Mouse (Mus musculus): Measurements from ENCODE around the gene Gtf2ird2.

DNA sequence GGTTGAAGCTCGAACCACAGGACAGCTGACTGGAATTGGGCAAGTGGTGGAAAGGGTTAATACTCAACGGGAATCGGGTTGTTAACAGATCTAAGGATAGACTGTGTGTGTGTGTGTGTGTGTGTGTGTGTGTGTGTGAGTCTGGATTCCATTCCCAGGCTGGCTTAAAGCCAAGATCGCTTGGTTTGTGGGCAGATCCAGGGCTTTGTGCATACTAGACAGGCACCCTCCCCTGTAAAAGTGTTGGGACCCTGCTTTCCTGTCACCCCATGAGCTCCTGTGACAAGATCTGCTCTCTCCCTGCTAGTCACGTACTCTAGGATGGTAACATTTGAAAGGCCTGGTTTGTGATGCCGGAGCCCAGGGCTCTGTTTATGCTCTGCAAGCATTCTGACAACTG lies 51.3 kb downstream of the Gtf2ird2 start:
- TF ChIP-seq CTCF (IDR thresholded peaks at IDR 0.05) (no peak), EP300 (IDR thresholded peaks at IDR 0.05) (no peak)

Data from lung, postnatal 0 days (tissue).